Mouse (Mus musculus) ES-Bruce4 (cell line): ENCODE measurements around the gene Kctd2. TPM values are rescaled to one million over a fixed set of nuclear protein-coding genes. Genes with fewer than 3 reads are reported as not detected.
A peak's percentile ranks its signal among the peaks of the same experiment; 100 is the strongest.

Source experiments
- H3K27ac ChIP-seq: 2 replicates; pipeline ENCODE4 v1.5.1; 2012; ENCODE audit warnings: low read length, inconsistent platforms; ENCODE audit not compliant: insufficient read depth
- H3K27me3 ChIP-seq: 2 replicates; pipeline ENCODE4 v1.6.1; 2012; ENCODE audit warnings: mild to moderate bottlenecking, low read length, inconsistent platforms; ENCODE audit not compliant: control insufficient read depth, poor library complexity, insufficient read depth, severe bottlenecking
- H3K36me3 ChIP-seq: 2 replicates; pipeline ENCODE4 v1.6.1; 2012; ENCODE audit warnings: inconsistent platforms, mild to moderate bottlenecking, low read length, moderate library complexity; ENCODE audit not compliant: control insufficient read depth, poor library complexity, insufficient read depth, severe bottlenecking
- H3K4me1 ChIP-seq: one replicate; pipeline ENCODE4 v1.8.1; 2011; ENCODE audit warnings: low read length; ENCODE audit not compliant: control insufficient read depth, insufficient read depth
- H3K4me3 ChIP-seq: 2 replicates; pipeline ENCODE4 v1.5.1; 2011; ENCODE audit warnings: low read depth, mild to moderate bottlenecking, low read length
- H3K9ac ChIP-seq: 2 replicates; pipeline ENCODE4 v1.6.1; 2012; ENCODE audit warnings: low read depth, mild to moderate bottlenecking, inconsistent platforms; ENCODE audit not compliant: poor library complexity, severe bottlenecking
- H3K9me3 ChIP-seq: replicated peaks from 2 replicates; pipeline ENCODE4 v1.6.1; 2012; ENCODE audit warnings: mild to moderate bottlenecking, low read length, inconsistent platforms; ENCODE audit not compliant: control insufficient read depth, poor library complexity, insufficient read depth, severe bottlenecking
- CTCF ChIP-seq: IDR thresholded peaks from one replicate; pipeline ENCODE4 v1.8.1; 2011; ENCODE audit warnings: low read depth, low read length
- EP300 ChIP-seq: IDR thresholded peaks from 2 replicates; pipeline ENCODE4 v1.6.1; 2011; ENCODE audit warnings: low read depth, low read length; ENCODE audit not compliant: insufficient read depth
- POLR2A ChIP-seq: IDR thresholded peaks from one replicate; pipeline ENCODE4 v1.8.1; 2011; ENCODE audit warnings: low read length; ENCODE audit not compliant: insufficient read depth
- polyA plus RNA-seq: library from polyadenylated mRNA; stranded (reverse); fragments of >200 nt; gene quantifications from 2 replicates; pipeline ENCODE4 v1.2.4, GENCODE M21; 2011; ENCODE audit warnings: low read depth; ENCODE audit not compliant: missing spikeins, insufficient read depth, insufficient read length

Gene Kctd2
- polyA plus RNA-seq, 1 experiment, result 26.4 TPM

DNA sequence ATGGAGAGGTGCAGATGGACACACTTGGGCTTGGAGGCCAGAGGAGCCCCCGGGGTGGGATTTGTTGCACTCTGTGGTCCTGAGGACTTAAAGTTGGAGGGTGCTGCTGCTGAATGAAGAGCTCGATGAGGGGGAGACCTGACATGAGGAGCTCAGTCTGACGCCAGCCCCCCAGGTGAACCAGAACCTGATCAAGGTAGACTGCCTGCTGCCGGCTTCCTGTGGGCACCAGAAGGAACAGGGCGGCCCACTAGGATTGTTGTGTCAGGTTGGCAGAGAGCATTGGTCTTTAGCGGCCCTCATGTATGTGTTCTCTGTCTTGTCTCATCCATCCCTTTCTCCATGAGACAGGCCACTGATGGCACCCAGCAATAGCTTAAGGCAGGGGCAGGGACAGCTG, 14.2 kb upstream of the Kctd2 start:
- Histone ChIP-seq H3K4me3 (no peak overlapping the region), H3K36me3 (no peaks in the 10 kb centered on the region), H3K27me3 (no peaks in the 10 kb centered on the region), H3K27ac (no peak overlapping the region), H3K9ac (no peak overlapping the region), H3K4me1 (peaks cover 2% of the 10 kb centered on the region), H3K9me3 (no peaks in the 10 kb centered on the region)
- TF ChIP-seq POLR2A (no peak), CTCF (no peak), EP300 (no peak)

GRCm38 (mm10) chr11:115406858-115407401, 13.0 kb upstream of the Kctd2 start:
- Histone ChIP-seq H3K9me3 (no peaks in the 10 kb centered on the region), H3K4me3 (no peak overlapping the region), H3K27me3 (no peaks in the 10 kb centered on the region), H3K27ac (no peak overlapping the region), H3K9ac (no peak overlapping the region), H3K4me1 (no peaks in the 10 kb centered on the region), H3K36me3 (no peaks in the 10 kb centered on the region)
- TF ChIP-seq CTCF, result no peak
- no peak for TF ChIP-seq POLR2A
- TF ChIP-seq EP300, result no peak

- H3K4me3 ChIP-seq, result no peak overlapping the region
- TF ChIP-seq CTCF (no peak), POLR2A (no peak), EP300 (no peak)
- H3K9ac ChIP-seq, result no peak overlapping the region
- no peaks in the 10 kb centered on the region for H3K9me3 ChIP-seq
- no peaks in the 10 kb centered on the region for H3K27me3 ChIP-seq
- H3K27ac ChIP-seq, result no peak overlapping the region
- H3K36me3 ChIP-seq, result no peaks in the 10 kb centered on the region
- no peaks in the 10 kb centered on the region for H3K4me1 ChIP-seq
Observed at GRCm38 (mm10) chr11:115408266-115408920, 11.5 kb upstream of the Kctd2 start.

GRCm38 (mm10) chr11:115409556-115409955, 10.4 kb upstream of the Kctd2 start:
- peak overlapping the region; percentile 16 for H3K27ac ChIP-seq
- no peak overlapping the region for H3K9ac ChIP-seq
- H3K36me3 ChIP-seq, result no peaks in the 10 kb centered on the region

DNA sequence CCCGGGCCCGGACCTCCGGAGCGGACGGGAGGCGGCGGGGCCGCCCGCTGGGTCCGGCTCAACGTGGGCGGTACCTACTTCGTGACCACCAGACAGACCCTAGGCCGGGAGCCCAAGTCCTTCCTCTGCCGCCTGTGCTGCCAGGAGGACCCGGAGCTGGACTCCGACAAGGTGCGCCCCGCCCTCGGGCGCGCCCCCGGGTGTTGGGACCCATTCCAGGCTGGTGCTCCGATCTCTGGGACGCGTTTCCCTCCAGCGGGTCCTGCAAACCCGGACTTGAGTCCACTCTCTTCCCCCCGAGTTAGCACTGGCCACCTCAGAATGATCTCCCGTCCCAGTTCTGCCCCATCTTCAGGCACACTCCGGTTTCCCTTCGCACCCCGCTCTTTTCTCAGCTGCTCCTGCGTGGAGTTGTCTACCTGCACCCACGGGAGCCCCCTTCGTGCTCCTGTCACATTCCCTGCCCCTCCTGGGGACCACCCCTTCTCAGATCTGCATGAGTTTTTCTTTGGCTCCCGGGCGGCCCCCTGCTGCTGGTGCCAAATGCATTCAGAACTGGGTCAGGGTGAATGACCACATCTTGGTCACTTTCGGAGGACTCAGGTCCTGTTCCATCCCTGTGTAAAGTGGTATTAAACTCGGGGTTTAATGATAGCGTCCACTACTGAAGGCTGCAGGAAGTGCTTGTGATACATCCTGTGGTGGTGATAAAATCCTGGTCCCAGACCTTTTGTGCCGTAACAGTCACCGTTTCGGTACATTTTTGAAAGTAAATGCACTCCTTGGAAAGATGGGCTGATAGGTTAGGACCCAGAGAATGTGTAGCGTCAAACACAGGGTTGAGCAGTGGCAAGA, 635 bp downstream of the Kctd2 start:
- TF ChIP-seq EP300, result no peak
- TF ChIP-seq CTCF, result no peak
- no peak for TF ChIP-seq POLR2A
- peak overlapping the region; percentile 97 for H3K4me3 ChIP-seq
- H3K9ac ChIP-seq, result peak overlapping the region; percentile 83
- no peaks in the 10 kb centered on the region for H3K4me1 ChIP-seq
- peaks cover 13% of the 10 kb centered on the region for H3K36me3 ChIP-seq
- no peak overlapping the region for H3K27ac ChIP-seq
- H3K27me3 ChIP-seq, result no peaks in the 10 kb centered on the region
- no peaks in the 10 kb centered on the region for H3K9me3 ChIP-seq

More at GRCm38 (mm10) chr11:115409556-115409955, 10.4 kb upstream of the Kctd2 start:
- Histone ChIP-seq H3K9me3 (no peaks in the 10 kb centered on the region), H3K4me3 (no peak overlapping the region), H3K4me1 (no peaks in the 10 kb centered on the region), H3K27me3 (no peaks in the 10 kb centered on the region)
- TF ChIP-seq POLR2A (no peak), CTCF (no peak), EP300 (no peak)
